Mouse (Mus musculus): ENCODE results near the gene Stx1a. TPM values are rescaled to one million over a fixed set of nuclear protein-coding genes. Genes with fewer than 3 reads are reported as not detected.

Gene Stx1a
- polyA plus RNA-seq, 1 experiment from 2014 or later, result 12.5 TPM

DNA sequence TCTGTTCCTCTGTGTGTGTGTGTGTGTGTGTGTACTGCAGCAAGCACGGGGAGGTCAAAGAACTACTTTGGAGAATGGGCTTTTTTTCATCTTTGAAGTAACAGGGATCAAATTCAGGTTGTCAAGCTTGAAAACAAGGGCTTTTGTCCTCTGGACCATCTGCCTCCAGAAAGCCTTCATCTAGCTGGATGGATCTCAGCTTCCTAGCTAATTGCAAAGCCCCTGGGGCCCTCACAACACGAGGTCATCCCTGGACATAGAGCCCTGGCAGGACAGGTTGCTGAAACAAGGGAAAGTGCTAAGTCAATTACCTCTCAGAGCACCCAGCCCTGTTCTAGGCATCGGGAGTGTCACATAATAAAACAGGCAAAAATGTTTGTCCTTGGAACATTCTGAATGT lies 39.5 kb upstream of the Stx1a start:
- H3K9ac ChIP-seq (ENCODE audit: low read length), result no peak overlapping the region; the same call in 1 of the 2 replicates

DNA sequence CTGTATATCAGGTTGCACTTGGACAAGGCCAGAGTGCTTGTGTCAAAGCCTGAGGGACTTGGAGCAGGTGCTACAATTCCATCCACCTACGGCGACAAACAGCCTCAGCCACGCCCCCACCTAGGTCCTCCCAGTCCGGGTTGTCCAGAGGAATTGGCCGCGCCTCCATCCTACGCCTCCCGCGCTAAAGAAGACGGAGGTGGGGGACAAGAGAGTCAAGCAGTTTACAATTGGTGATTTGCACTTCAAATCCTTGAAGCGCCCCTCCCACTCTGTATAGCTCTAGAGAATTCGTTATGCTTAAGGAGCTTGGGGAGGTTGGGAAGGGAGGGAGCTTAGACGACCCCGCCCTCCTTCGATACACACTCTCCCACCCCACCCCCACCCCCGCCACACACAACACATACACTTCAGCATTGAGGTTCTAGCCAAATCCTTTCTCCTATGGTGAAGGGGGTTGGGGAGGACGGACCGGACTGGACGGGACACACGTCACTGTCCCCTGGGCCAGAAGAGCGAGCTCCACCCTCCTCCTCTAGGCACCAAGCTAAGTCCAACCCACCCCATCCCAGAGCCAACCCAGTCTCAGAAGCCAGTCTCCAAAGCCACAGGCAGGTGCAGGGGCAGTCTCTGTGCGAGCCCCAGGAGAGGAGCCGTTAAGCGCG lies 37.5 kb upstream of the Stx1a start, which contains the start of gene Cldn3:
Gene Cldn3, plus strand, starts transcription at position 582 of the 665 bp plus-strand sequence.
- Histone ChIP-seq H3K27me3 (ENCODE audit: control insufficient read depth, insufficient read depth, low read length) (peaks cover 31% of the 10 kb centered on the region), H3K4me1 (ENCODE audit: control insufficient read depth, insufficient read depth, low read length) (peaks cover 14% of the 10 kb centered on the region; the same call in 1 of the 2 replicates), H3K9ac (ENCODE audit: low read length) (peak within 1 kb of the TSS; percentile 73), H3K36me3 (ENCODE audit: control insufficient read depth, insufficient read depth, low read length) (no peaks in the 10 kb centered on the region), H3K27ac (ENCODE audit: low read length) (peak within 1 kb of the TSS; percentile 85), H3K9me3 (replicated peaks; ENCODE audit: control insufficient read depth, low read length) (no peaks in the 10 kb centered on the region), H3K4me2 (ENCODE audit: low read depth, low read length) (peak within 1 kb of the TSS; percentile 49), H3K4me3 (replicated peaks; ENCODE audit: low read length) (peak within 1 kb of the TSS; percentile 44)
- 2% methylated on average over 25 of the region's 25 CpGs for WGBS
- peak; percentile 91 for ATAC-seq (ENCODE audit: insufficient read depth, low FRiP score)

More for the DNA sequence above, 39.5 kb upstream of the Stx1a start:
- Histone ChIP-seq H3K27me3 (ENCODE audit: control insufficient read depth, insufficient read depth, low read length) (peaks cover 31% of the 10 kb centered on the region), H3K27ac (ENCODE audit: low read length) (no peak overlapping the region), H3K9me3 (replicated peaks; ENCODE audit: control insufficient read depth, low read length) (no peaks in the 10 kb centered on the region), H3K4me3 (replicated peaks; ENCODE audit: low read length) (no peak overlapping the region), H3K36me3 (ENCODE audit: control insufficient read depth, insufficient read depth, low read length) (no peaks in the 10 kb centered on the region), H3K4me1 (ENCODE audit: control insufficient read depth, insufficient read depth, low read length) (peaks cover 11% of the 10 kb centered on the region; the same call in 1 of the 2 replicates), H3K4me2 (ENCODE audit: low read depth, low read length) (no peak overlapping the region)
- 29% methylated on average over 3 of the region's 3 CpGs for WGBS
- no peak for ATAC-seq (ENCODE audit: insufficient read depth, low FRiP score)

DNA sequence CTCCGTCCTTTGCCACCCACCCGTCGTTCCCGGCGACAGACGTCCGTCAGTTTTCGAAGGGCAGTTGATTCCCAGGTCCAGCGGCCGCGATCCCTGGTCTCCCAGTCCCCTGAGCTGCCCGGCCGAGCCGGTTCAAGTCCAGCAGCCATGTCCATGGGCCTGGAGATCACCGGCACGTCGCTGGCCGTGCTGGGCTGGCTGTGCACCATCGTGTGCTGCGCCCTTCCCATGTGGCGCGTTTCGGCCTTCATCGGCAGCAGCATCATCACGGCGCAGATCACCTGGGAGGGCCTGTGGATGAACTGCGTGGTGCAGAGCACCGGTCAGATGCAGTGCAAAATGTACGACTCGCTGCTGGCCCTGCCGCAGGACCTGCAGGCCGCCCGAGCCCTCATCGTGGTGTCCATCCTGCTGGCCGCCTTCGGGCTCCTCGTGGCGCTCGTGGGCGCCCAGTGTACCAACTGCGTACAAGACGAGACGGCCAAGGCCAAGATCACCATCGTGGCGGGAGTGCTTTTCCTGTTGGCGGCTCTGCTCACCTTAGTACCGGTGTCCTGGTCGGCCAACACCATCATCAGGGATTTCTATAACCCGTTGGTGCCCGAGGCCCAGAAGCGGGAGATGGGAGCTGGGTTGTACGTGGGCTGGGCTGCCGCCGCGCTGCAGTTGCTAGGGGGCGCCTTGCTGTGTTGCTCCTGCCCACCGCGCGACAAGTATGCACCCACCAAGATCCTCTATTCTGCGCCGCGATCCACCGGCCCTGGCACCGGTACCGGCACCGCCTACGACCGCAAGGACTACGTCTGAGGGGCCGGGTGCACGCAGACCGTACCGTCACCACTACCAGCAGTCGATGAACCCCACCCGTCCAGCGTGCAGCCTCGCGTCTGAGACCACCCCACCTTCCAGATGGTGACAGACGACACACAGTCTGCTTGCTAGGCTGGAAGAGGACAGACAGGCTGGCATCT lies 36.7 kb upstream of the Stx1a start:
- ATAC-seq (ENCODE audit: insufficient read depth, low FRiP score), result no peak
- Histone ChIP-seq H3K4me3 (replicated peaks; ENCODE audit: low read length) (peak overlapping the region; percentile 44), H3K4me2 (ENCODE audit: low read depth, low read length) (peak overlapping the region; percentile 49), H3K27me3 (ENCODE audit: control insufficient read depth, insufficient read depth, low read length) (peaks cover 31% of the 10 kb centered on the region), H3K9me3 (replicated peaks; ENCODE audit: control insufficient read depth, low read length) (no peaks in the 10 kb centered on the region), H3K27ac (ENCODE audit: low read length) (peak overlapping the region; percentile 85), H3K4me1 (ENCODE audit: control insufficient read depth, insufficient read depth, low read length) (peaks cover 14% of the 10 kb centered on the region; the same call in 1 of the 2 replicates), H3K9ac (ENCODE audit: low read length) (peak overlapping the region; percentile 73), H3K36me3 (ENCODE audit: control insufficient read depth, insufficient read depth, low read length) (no peaks in the 10 kb centered on the region)
- 3% methylated on average over 79 of the region's 79 CpGs for WGBS

DNA sequence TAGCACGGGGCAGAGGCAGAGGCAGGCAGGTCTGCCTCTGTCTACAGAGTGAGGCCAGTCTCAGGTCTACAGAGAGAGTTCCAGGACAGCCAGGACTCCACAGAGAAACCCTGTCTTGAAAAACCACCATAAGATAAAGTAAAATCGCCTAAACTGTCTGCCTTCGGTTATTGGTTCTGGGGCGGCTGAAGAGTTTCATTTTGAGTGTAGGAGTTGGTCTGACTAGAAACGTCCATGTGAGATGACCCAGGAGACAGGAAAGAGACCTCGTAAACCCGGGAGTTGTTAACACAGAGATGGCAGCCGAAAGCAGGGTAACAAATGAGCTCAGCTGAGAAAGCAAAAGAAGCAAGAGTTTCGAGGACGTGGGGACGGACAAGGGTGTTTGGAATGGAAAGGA lies 34.1 kb upstream of the Stx1a start:
- Histone ChIP-seq H3K9me3 (replicated peaks; ENCODE audit: control insufficient read depth, low read length) (no peaks in the 10 kb centered on the region), H3K27ac (ENCODE audit: low read length) (no peak overlapping the region), H3K36me3 (ENCODE audit: control insufficient read depth, insufficient read depth, low read length) (no peaks in the 10 kb centered on the region), H3K4me1 (ENCODE audit: control insufficient read depth, insufficient read depth, low read length) (0 out of 2 replicates have a peak, but pooled peaks cover 11% of the 10 kb centered on the region), H3K4me3 (replicated peaks; ENCODE audit: low read length) (0 out of 2 replicates have a peak overlapping the region, but pooled peaks have one; percentile 23), H3K9ac (ENCODE audit: low read length) (no peak overlapping the region), H3K4me2 (ENCODE audit: low read depth, low read length) (peak overlapping the region; percentile 45; the same call in 1 of the 2 replicates), H3K27me3 (ENCODE audit: control insufficient read depth, insufficient read depth, low read length) (peaks cover 31% of the 10 kb centered on the region)
- ATAC-seq (ENCODE audit: insufficient read depth, low FRiP score), result no peak
- WGBS, result 48% methylated on average over 11 of the region's 11 CpGs

DNA sequence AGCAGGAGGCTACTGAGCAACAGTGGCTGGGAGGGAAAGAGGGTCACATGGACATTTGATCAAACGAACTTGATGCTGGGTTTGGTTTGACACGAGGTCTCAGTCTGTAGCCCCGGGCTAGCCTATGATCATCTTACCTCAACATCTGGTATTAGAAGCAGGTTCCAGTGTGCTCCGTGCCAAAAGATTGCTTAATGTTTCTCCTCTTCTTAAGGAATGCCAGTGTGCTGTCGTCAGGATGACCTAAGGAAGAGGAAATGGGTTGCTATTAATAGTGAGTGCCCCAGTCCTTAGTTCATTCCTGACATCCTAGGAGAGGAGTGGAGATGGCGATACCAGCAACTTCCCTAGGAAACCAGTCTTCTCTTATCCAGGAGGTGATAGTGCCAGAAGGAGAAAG lies 33.5 kb upstream of the Stx1a start:
- Histone ChIP-seq H3K27ac (ENCODE audit: low read length) (no peak overlapping the region), H3K4me1 (ENCODE audit: control insufficient read depth, insufficient read depth, low read length) (0 out of 2 replicates have a peak, but pooled peaks cover 11% of the 10 kb centered on the region), H3K27me3 (ENCODE audit: control insufficient read depth, insufficient read depth, low read length) (peaks cover 31% of the 10 kb centered on the region), H3K9ac (ENCODE audit: low read length) (no peak overlapping the region), H3K36me3 (ENCODE audit: control insufficient read depth, insufficient read depth, low read length) (no peaks in the 10 kb centered on the region), H3K4me2 (ENCODE audit: low read depth, low read length) (no peak overlapping the region), H3K4me3 (replicated peaks; ENCODE audit: low read length) (no peak overlapping the region), H3K9me3 (replicated peaks; ENCODE audit: control insufficient read depth, low read length) (no peaks in the 10 kb centered on the region)
- ATAC-seq (ENCODE audit: insufficient read depth, low FRiP score), result no peak
- 51% methylated on average over 6 of the region's 6 CpGs for WGBS

DNA sequence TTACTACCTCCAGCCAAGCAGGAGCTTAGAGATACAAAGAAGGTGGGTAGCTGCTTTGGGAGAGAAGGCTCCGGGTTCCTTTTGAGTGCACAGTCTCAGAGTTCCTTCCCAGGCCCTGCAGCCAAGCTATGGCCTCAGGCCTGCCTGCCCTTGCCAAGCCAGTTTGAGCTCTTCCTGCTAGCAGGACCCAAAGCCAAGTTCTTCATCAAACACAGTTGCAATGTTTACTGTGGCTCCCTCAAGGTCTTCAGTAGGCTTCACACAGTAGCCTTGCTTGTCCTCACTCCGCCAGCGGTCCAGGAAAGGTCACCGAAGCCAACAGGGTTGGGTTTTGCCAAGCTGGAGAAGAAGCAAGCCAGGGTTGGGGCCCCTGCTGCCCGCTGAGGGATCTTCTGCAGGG lies 30.7 kb upstream of the Stx1a start:
- H3K27me3 ChIP-seq (ENCODE audit: control insufficient read depth, insufficient read depth, low read length), result peaks cover 3% of the 10 kb centered on the region
- no peak overlapping the region for H3K27ac ChIP-seq (ENCODE audit: low read length)

DNA sequence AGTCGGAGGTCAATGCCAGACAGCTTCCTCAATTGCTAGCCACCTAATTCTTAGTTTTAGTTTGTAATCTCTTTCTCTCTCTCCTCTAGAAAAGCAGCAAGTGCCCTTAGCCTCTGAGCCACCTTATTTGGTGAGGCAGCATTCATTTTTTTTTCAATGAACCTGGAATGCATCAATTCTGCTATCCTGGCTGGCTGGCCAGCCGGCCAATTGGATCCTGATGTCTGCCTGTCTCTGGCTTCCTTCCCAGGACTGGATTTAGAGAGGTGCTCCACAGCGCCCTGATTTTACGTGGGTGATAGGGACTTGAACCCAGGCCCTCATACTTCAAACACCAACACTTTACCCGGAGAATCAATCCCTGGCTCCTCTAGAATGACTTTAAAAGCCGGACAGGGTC lies 24.9 kb upstream of the Stx1a start:
- no peaks in the 10 kb centered on the region for H3K27me3 ChIP-seq (ENCODE audit: control insufficient read depth, insufficient read depth, low read length)
- no peak for ATAC-seq (ENCODE audit: insufficient read depth, low FRiP score)
- peaks cover 6% of the 10 kb centered on the region; the same call in 1 of the 2 replicates for H3K4me1 ChIP-seq (ENCODE audit: control insufficient read depth, insufficient read depth, low read length)
- no peak overlapping the region for H3K4me3 ChIP-seq (replicated peaks; ENCODE audit: low read length)
- no peak overlapping the region for H3K27ac ChIP-seq (ENCODE audit: low read length)
- no peaks in the 10 kb centered on the region for H3K36me3 ChIP-seq (ENCODE audit: control insufficient read depth, insufficient read depth, low read length)
- H3K9ac ChIP-seq (ENCODE audit: low read length), result no peak overlapping the region
- no peak overlapping the region for H3K4me2 ChIP-seq (ENCODE audit: low read depth, low read length)
- H3K9me3 ChIP-seq (replicated peaks; ENCODE audit: control insufficient read depth, low read length), result no peaks in the 10 kb centered on the region
- WGBS, result 54% methylated on average over 6 of the region's 6 CpGs

More for the DNA sequence above, 30.7 kb upstream of the Stx1a start:
- whole genome bisulfite sequencing, result 75% methylated on average over 5 of the region's 5 CpGs
- Histone ChIP-seq H3K36me3 (ENCODE audit: control insufficient read depth, insufficient read depth, low read length) (no peaks in the 10 kb centered on the region), H3K4me3 (replicated peaks; ENCODE audit: low read length) (no peak overlapping the region), H3K9ac (ENCODE audit: low read length) (no peak overlapping the region), H3K9me3 (replicated peaks; ENCODE audit: control insufficient read depth, low read length) (no peaks in the 10 kb centered on the region), H3K4me2 (ENCODE audit: low read depth, low read length) (no peak overlapping the region), H3K4me1 (ENCODE audit: control insufficient read depth, insufficient read depth, low read length) (0 out of 2 replicates have a peak, but pooled peaks cover 3% of the 10 kb centered on the region)
- ATAC-seq (ENCODE audit: insufficient read depth, low FRiP score), result peak; percentile 22; the same call in 1 of the 2 replicates

DNA sequence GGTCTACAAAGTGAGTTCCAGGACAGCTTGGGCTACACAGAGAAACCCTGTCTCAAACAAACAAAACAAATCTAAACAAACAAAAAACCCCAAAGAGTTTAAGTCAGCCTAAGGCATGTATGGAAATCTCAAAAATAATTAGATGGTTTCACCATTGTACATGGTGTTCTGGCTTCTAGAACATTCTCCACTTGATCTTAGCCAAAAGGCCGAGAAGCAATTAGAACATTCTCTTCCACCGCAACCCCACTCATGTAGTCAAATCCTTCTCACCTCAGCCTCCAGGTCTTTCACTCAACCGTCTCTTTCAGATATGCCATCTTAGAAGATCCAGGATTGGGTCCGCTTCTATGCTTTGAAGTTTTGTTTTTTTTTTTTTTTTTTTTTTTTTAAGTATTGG lies 23.5 kb upstream of the Stx1a start:
- no peak overlapping the region for H3K4me2 ChIP-seq (ENCODE audit: low read depth, low read length)
- peaks cover 6% of the 10 kb centered on the region; the same call in 1 of the 2 replicates for H3K4me1 ChIP-seq (ENCODE audit: control insufficient read depth, insufficient read depth, low read length)
- no peaks in the 10 kb centered on the region for H3K27me3 ChIP-seq (ENCODE audit: control insufficient read depth, insufficient read depth, low read length)
- H3K9me3 ChIP-seq (replicated peaks; ENCODE audit: control insufficient read depth, low read length), result no peaks in the 10 kb centered on the region
- no peak overlapping the region for H3K9ac ChIP-seq (ENCODE audit: low read length)
- no peaks in the 10 kb centered on the region for H3K36me3 ChIP-seq (ENCODE audit: control insufficient read depth, insufficient read depth, low read length)
- no peak for ATAC-seq (ENCODE audit: insufficient read depth, low FRiP score)
- H3K27ac ChIP-seq (ENCODE audit: low read length), result no peak overlapping the region
- 92% methylated on average over 4 of the region's 4 CpGs for WGBS
- H3K4me3 ChIP-seq (replicated peaks; ENCODE audit: low read length), result no peak overlapping the region
